Comparison of ENCODE assay signal across 9 mouse cellular contexts in the genomic region with DNA sequence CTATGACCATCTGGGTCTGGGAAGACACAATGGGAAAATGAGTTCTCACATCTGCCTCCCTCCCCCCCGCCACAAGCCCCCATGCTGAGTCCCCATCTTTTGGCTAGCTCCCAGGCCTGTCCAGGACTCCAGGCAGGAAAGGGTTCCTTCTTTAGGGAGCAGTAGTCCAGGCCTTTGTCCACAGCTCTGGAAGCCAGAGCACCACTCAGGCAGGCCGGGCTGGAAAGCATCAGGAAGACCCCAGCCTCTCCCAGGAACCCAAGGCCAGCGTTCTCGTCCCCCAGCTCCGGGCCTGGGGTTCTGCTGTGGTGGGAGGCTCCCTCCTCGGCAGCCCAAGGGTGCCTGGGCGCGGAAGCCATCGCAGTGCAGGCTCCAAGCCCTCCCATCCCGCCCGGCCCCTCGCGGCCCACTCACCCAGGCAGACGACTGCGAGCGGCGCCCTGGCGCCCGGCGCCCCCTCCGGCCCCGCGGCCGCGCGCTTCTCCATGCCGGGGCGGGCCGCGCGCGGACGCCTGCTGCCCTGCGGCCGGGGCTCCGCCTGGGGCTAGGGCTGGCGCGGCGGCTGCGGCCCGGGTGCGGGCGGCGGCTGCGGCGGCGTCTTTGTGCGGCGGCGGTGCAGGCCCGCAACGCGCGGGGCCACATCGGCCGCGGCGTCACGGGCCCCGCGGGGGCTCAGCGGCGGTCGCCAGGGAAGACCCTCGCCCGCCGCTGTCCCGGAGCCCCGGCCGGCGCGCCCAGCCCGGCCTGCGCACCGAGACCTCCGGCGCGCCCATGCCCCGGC. TPM values are rescaled to one million over a fixed set of nuclear protein-coding genes. Genes with fewer than 3 reads are reported as not detected.
DNase-seq lines count a peak whose midpoint lies in the region; ATAC-seq lines count a peak whose summit lies in the region.
"Had no signal": no experiment of that assay in that cellular context is flagged by ENCODE, and none has a peak within 500 bp of the region (broad histone marks: within the 10 kb centered on the region; RNA-seq: fewer than 3 reads in every experiment).

No protein-coding gene starts in this region.

- peaks cover 3% of the 10 kb centered on the region for H3K4me1 ChIP-seq in heart, embryonic 11.5 days (ENCODE audit: control insufficient read depth, insufficient read depth, low read length)
- peaks cover 9% of the 10 kb centered on the region; the same call in 1 of the 2 replicates for H3K4me1 ChIP-seq in embryonic facial prominence, embryonic 14.5 days (ENCODE audit: control insufficient read depth, insufficient read depth, low read length)
- peaks cover 11% of the 10 kb centered on the region for H3K4me1 ChIP-seq in intestine, embryonic 16.5 days (ENCODE audit: control insufficient read depth, insufficient read depth, low read length)
- H3K4me1 ChIP-seq in neural tube, embryonic 12.5 days, result peaks cover 19% of the 10 kb centered on the region

- H3K36me3 ChIP-seq in heart, embryonic 11.5 days (ENCODE audit: control insufficient read depth, insufficient read depth, low read length), result no peaks in the 10 kb centered on the region
- peaks cover 22% of the 10 kb centered on the region for H3K36me3 ChIP-seq in embryonic facial prominence, embryonic 14.5 days (ENCODE audit: control insufficient read depth, insufficient read depth, low read length)
- 0 out of 2 replicates have a peak, but pooled peaks cover 3% of the 10 kb centered on the region for H3K36me3 ChIP-seq in intestine, embryonic 16.5 days (ENCODE audit: control insufficient read depth, insufficient read depth, low read length)
- H3K36me3 ChIP-seq in neural tube, embryonic 12.5 days, result peaks cover 31% of the 10 kb centered on the region
- H3K36me3 ChIP-seq: G1E had no signal

- peak overlapping the region; percentile 70 for H3K9ac ChIP-seq in heart, embryonic 11.5 days (ENCODE audit: low read depth, low read length)
- H3K9ac ChIP-seq in embryonic facial prominence, embryonic 14.5 days (ENCODE audit: low read depth, low read length), result peak overlapping the region; percentile 78
- peak overlapping the region; percentile 72 for H3K9ac ChIP-seq in intestine, embryonic 16.5 days (ENCODE audit: low read depth, low read length)
- H3K9ac ChIP-seq in neural tube, embryonic 12.5 days, result peak overlapping the region; percentile 95

- no peak for DNase-seq in heart, postnatal 4 days
- peak; percentile 39 for DNase-seq in adrenal gland, postnatal 10 days
- DNase-seq in embryonic facial prominence, embryonic 14.5 days (ENCODE audit: low spot score), result peak; percentile 13
- DNase-seq in c-Kit-positive CD71-positive TER-119-positive erythroid progenitor cells, embryonic 14.5 days (ENCODE audit: low spot score), result no peak
- DNase-seq in frontal cortex, postnatal 25 days (ENCODE audit: low spot score in 2 of 2), result no peak

- H3K27ac ChIP-seq in heart, embryonic 11.5 days (ENCODE audit: low read depth, low read length), result no peak overlapping the region
- peak overlapping the region; percentile 63 for H3K27ac ChIP-seq in embryonic facial prominence, embryonic 14.5 days (replicated peaks; ENCODE audit: low read depth, low read length)
- 0 out of 2 replicates have a peak overlapping the region, but pooled peaks have one; percentile 21 for H3K27ac ChIP-seq in intestine, embryonic 16.5 days (ENCODE audit: low read length)
- peak overlapping the region; percentile 79 for H3K27ac ChIP-seq in neural tube, embryonic 12.5 days

- H3K4me2 ChIP-seq in heart, embryonic 11.5 days, result peak overlapping the region; percentile 95
- H3K4me2 ChIP-seq in embryonic facial prominence, embryonic 14.5 days (ENCODE audit: low read depth, low read length), result peak overlapping the region; percentile 74
- H3K4me2 ChIP-seq in intestine, embryonic 16.5 days (ENCODE audit: low read depth, low read length), result peak overlapping the region; percentile 89
- peak overlapping the region; percentile 77 for H3K4me2 ChIP-seq in neural tube, embryonic 12.5 days (replicated peaks)

- peak overlapping the region; percentile 52 for H3K4me3 ChIP-seq in heart, embryonic 11.5 days (ENCODE audit: low read depth, low read length)
- peak overlapping the region; percentile 69 for H3K4me3 ChIP-seq in embryonic facial prominence, embryonic 14.5 days (ENCODE audit: low read depth, low read length)
- H3K4me3 ChIP-seq in intestine, embryonic 16.5 days (ENCODE audit: low read length), result peak overlapping the region; percentile 70
- H3K4me3 ChIP-seq in neural tube, embryonic 12.5 days, result peak overlapping the region; percentile 87

- H3K27me3 ChIP-seq in heart, embryonic 11.5 days (ENCODE audit: control insufficient read depth, insufficient read depth, low read length), result peaks cover 15% of the 10 kb centered on the region
- H3K27me3 ChIP-seq in embryonic facial prominence, embryonic 14.5 days (replicated peaks; ENCODE audit: control insufficient read depth, insufficient read depth, low read length), result no peaks in the 10 kb centered on the region
- 0 out of 2 replicates have a peak, but pooled peaks cover 2% of the 10 kb centered on the region for H3K27me3 ChIP-seq in intestine, embryonic 16.5 days (replicated peaks; ENCODE audit: control insufficient read depth, insufficient read depth, low read length)
- H3K27me3 ChIP-seq in neural tube, embryonic 12.5 days (replicated peaks), result no peaks in the 10 kb centered on the region

- H3K9me3 ChIP-seq in heart, embryonic 11.5 days (replicated peaks; ENCODE audit: control insufficient read depth, low read length), result no peaks in the 10 kb centered on the region
- no peaks in the 10 kb centered on the region for H3K9me3 ChIP-seq in embryonic facial prominence, embryonic 14.5 days (ENCODE audit: control insufficient read depth, low read length)
- H3K9me3 ChIP-seq in intestine, embryonic 16.5 days (ENCODE audit: control insufficient read depth, low read length), result no peaks in the 10 kb centered on the region
- no peaks in the 10 kb centered on the region for H3K9me3 ChIP-seq in neural tube, embryonic 12.5 days

- ATAC-seq in heart, embryonic 11.5 days (replicated peaks; ENCODE audit: insufficient number of reproducible peaks, low FRiP score, low TSS enrichment), result peak; percentile 50; the same call in 1 of the 2 replicates
- ATAC-seq in embryonic facial prominence, embryonic 14.5 days (ENCODE audit: low read depth), result peak; percentile 58
- peak; percentile 68 for ATAC-seq in intestine, embryonic 16.5 days
- ATAC-seq in neural tube, embryonic 12.5 days (ENCODE audit: low FRiP score, low read depth), result peak; percentile 70

- 0% methylated on average over 57 of the region's 79 CpGs for WGBS in heart, embryonic 11.5 days (ENCODE audit: insufficient replicate concordance)
- 0% methylated on average over 7 of the region's 79 CpGs for WGBS in embryonic facial prominence, embryonic 14.5 days
- under 1% methylated on average over 56 of the region's 79 CpGs for WGBS in intestine, embryonic 16.5 days
- 0% methylated on average over 47 of the region's 79 CpGs for WGBS in neural tube, embryonic 12.5 days

RNA-seq across cellular contexts. Expression of a gene that starts 0.7 kb away (rescaled TPM):
- 2.1 and 2.2 TPM in 2 replicates for polyA plus RNA-seq in heart, embryonic 11.5 days (2014; fragmentation: Nextera tagmentation; extraction: Ambion mirVana)
- total RNA-seq in heart, postnatal 4 days (2021), result 1 to 10 TPM; 6.9 TPM
- 10 to 100 TPM; 15.6 to 17.7 TPM for total RNA-seq in adrenal gland, postnatal 10 days (2021)
- 10.8 and 11.0 TPM in 2 replicates for polyA plus RNA-seq in embryonic facial prominence, embryonic 14.5 days (2014; fragmentation: Nextera tagmentation; extraction: Ambion mirVana)
- polyA plus RNA-seq in intestine, embryonic 16.5 days (2015; fragmentation: Nextera tagmentation; extraction: Ambion mirVana), result 2.8 and 3.3 TPM in 2 replicates
- polyA plus RNA-seq in neural tube, embryonic 12.5 days (2016; fragmentation: Nextera tagmentation; extraction: Ambion mirVana), result 23.2 and 24.6 TPM in 2 replicates
- polyA plus RNA-seq: G1E had no signal

RNA-seq across cellular contexts. Expression of a gene that starts 28.4 kb away (rescaled TPM):
- 0.68 and 0.89 TPM in 2 replicates for polyA plus RNA-seq in heart, embryonic 11.5 days (2014; fragmentation: Nextera tagmentation; extraction: Ambion mirVana)
- under 1 TPM; 0.38 to 0.45 TPM for total RNA-seq in heart, postnatal 4 days (2021)
- 1 to 10 TPM; 2.0 to 3.8 TPM for total RNA-seq in adrenal gland, postnatal 10 days (2021)
- 5.1 and 5.6 TPM in 2 replicates for polyA plus RNA-seq in embryonic facial prominence, embryonic 14.5 days (2014; fragmentation: Nextera tagmentation; extraction: Ambion mirVana)
- 0.99 and 1.2 TPM in 2 replicates for polyA plus RNA-seq in intestine, embryonic 16.5 days (2015; fragmentation: Nextera tagmentation; extraction: Ambion mirVana)
- polyA plus RNA-seq in neural tube, embryonic 12.5 days (2016; fragmentation: Nextera tagmentation; extraction: Ambion mirVana), result 1.4 and 1.7 TPM in 2 replicates
- polyA plus RNA-seq: G1E had no signal

Comparison
In these comparisons a context has a peak if more than half of its experiments do, and no peak if none do; other contexts are left out.
1. DNase-seq: peak in adrenal gland, postnatal 10 days (single experiment) and embryonic facial prominence, embryonic 14.5 days (single experiment); none in heart, postnatal 4 days (single experiment), c-Kit-positive CD71-positive TER-119-positive erythroid progenitor cells, embryonic 14.5 days (single experiment) and frontal cortex, postnatal 25 days (0 of 2).
2. Peak in every context shown above with its lines, with median percentiles within 50 percentile points of each other: ATAC-seq, H3K4me2 ChIP-seq, H3K4me3 ChIP-seq and H3K9ac ChIP-seq.